Mouse (Mus musculus) liver, embryonic 15.5 days (tissue): ENCODE data around the gene Tmcc3. TPM values are rescaled to one million over a fixed set of nuclear protein-coding genes. Genes with fewer than 3 reads are reported as not detected.

Experiments
- ATAC-seq: fragments of 200-750 bp; cut with Nextera tagmentation; 2 replicates; pipeline ENCODE4 v1.8.0; 2017; ENCODE audit warnings: moderate number of reproducible peaks, mild to moderate bottlenecking, moderate library complexity; ENCODE audit not compliant: insufficient read depth
- H3K27ac ChIP-seq: fragments of 300-500 bp; sonication (generic); replicated peaks from 2 replicates; pipeline ENCODE4 v1.5.1; 2015; ENCODE audit warnings: mild to moderate bottlenecking, inconsistent platforms
- H3K27me3 ChIP-seq: fragments of 300-500 bp; sonication (generic); 2 replicates; pipeline ENCODE4 v1.6.1; 2015; ENCODE audit warnings: mild to moderate bottlenecking, inconsistent platforms
- H3K36me3 ChIP-seq: fragments of 300-500 bp; sonication (generic); replicated peaks from 2 replicates; pipeline ENCODE4 v1.6.1; 2015; ENCODE audit warnings: moderate library complexity, mild to moderate bottlenecking, inconsistent platforms
- H3K4me1 ChIP-seq: fragments of 300-500 bp; sonication (generic); replicated peaks from 2 replicates; pipeline ENCODE4 v1.6.1; 2015; ENCODE audit warnings: inconsistent platforms
- H3K4me2 ChIP-seq: fragments of 300-500 bp; sonication (generic); 2 replicates; pipeline ENCODE4 v1.6.1; 2015; ENCODE audit warnings: moderate library complexity, mild to moderate bottlenecking, inconsistent platforms
- H3K4me3 ChIP-seq: fragments of 300-500 bp; sonication (generic); replicated peaks from 2 replicates; pipeline ENCODE4 v1.5.1; 2015; ENCODE audit warnings: mild to moderate bottlenecking, inconsistent platforms
- H3K9ac ChIP-seq: fragments of 300-500 bp; sonication (generic); 2 replicates; pipeline ENCODE4 v1.6.1; 2015; ENCODE audit warnings: moderate library complexity, mild to moderate bottlenecking, inconsistent platforms
- H3K9me3 ChIP-seq: fragments of 300-500 bp; sonication (generic); replicated peaks from 2 replicates; pipeline ENCODE4 v1.6.1; 2016; ENCODE audit warnings: inconsistent platforms
- WGBS: fragments of 180-500 bp; shearing (Covaris S2); methylation state at CpG from one replicate; pipeline ENCODE4 v1.1.7; 2015; ENCODE audit warnings: mixed read lengths; ENCODE audit not compliant: insufficient replicate concordance; 5-methylcytosine and 5-hydroxymethylcytosine counted together
- polyA plus RNA-seq: library from polyadenylated mRNA; unstranded; fragments of >200 nt; fragmentation: Nextera tagmentation; extraction: Ambion mirVana; gene quantifications from 2 replicates; pipeline ENCODE4 v1.2.1, GENCODE M21; 2015

Tmcc3 gene
- polyA plus RNA-seq, 1 experiment from 2014 or later: 3.4 TPM

GRCm38 (mm10) chr10:94335047-94335446 is 23.3 kb downstream of the Tmcc3 start:
- Histone ChIP-seq H3K4me2 (no peak overlapping the region), H3K4me1 (no peaks in the 10 kb centered on the region), H3K36me3 (no peaks in the 10 kb centered on the region), H3K9me3 (no peaks in the 10 kb centered on the region), H3K4me3 (no peak overlapping the region), H3K9ac (no peak overlapping the region), H3K27me3 (no peaks in the 10 kb centered on the region), H3K27ac (no peak overlapping the region)
- WGBS: 72% methylated on average over 10 of the region's 10 CpGs
- no peak for ATAC-seq

- H3K27me3 ChIP-seq: no peaks in the 10 kb centered on the region
- ATAC-seq: no peak
- WGBS: 74% methylated on average over 6 of the region's 6 CpGs
Measured at GRCm38 (mm10) chr10:94336071-94336470, 24.3 kb downstream of the Tmcc3 start.

GRCm38 (mm10) chr10:94341501-94341900 is 29.8 kb downstream of the Tmcc3 start:
- Histone ChIP-seq H3K9me3 (no peaks in the 10 kb centered on the region), H3K36me3 (no peaks in the 10 kb centered on the region)
- no peak for ATAC-seq

More at GRCm38 (mm10) chr10:94336071-94336470, 24.3 kb downstream of the Tmcc3 start:
- H3K27ac ChIP-seq: no peak overlapping the region
- no peaks in the 10 kb centered on the region for H3K9me3 ChIP-seq
- no peak overlapping the region for H3K4me3 ChIP-seq
- no peaks in the 10 kb centered on the region for H3K36me3 ChIP-seq
- H3K9ac ChIP-seq: no peak overlapping the region
- H3K4me2 ChIP-seq: no peak overlapping the region
- no peaks in the 10 kb centered on the region for H3K4me1 ChIP-seq

GRCm38 (mm10) chr10:94342256-94342655 is 30.5 kb downstream of the Tmcc3 start:
- no peak overlapping the region for H3K4me2 ChIP-seq
- peaks cover 8% of the 10 kb centered on the region for H3K4me1 ChIP-seq
- no peaks in the 10 kb centered on the region for H3K27me3 ChIP-seq
- ATAC-seq: no peak
- WGBS: 56% methylated on average over 7 of the region's 7 CpGs
- no peaks in the 10 kb centered on the region for H3K9me3 ChIP-seq
- no peak overlapping the region for H3K4me3 ChIP-seq
- no peaks in the 10 kb centered on the region for H3K36me3 ChIP-seq
- no peak overlapping the region for H3K27ac ChIP-seq
- no peak overlapping the region for H3K9ac ChIP-seq

More at GRCm38 (mm10) chr10:94341501-94341900, 29.8 kb downstream of the Tmcc3 start:
- no peak overlapping the region for H3K27ac ChIP-seq
- H3K4me2 ChIP-seq: no peak overlapping the region
- no peaks in the 10 kb centered on the region for H3K27me3 ChIP-seq
- 51% methylated on average over 17 of the region's 17 CpGs for WGBS
- peaks cover 8% of the 10 kb centered on the region for H3K4me1 ChIP-seq
- H3K4me3 ChIP-seq: no peak overlapping the region
- no peak overlapping the region for H3K9ac ChIP-seq

GRCm38 (mm10) chr10:94343581-94343980 is 31.8 kb downstream of the Tmcc3 start:
- Histone ChIP-seq H3K4me1 (peaks cover 8% of the 10 kb centered on the region), H3K36me3 (no peaks in the 10 kb centered on the region), H3K9me3 (no peaks in the 10 kb centered on the region), H3K27ac (no peak overlapping the region), H3K9ac (no peak overlapping the region), H3K27me3 (no peaks in the 10 kb centered on the region), H3K4me2 (no peak overlapping the region), H3K4me3 (no peak overlapping the region)
- WGBS: 73% methylated on average over 7 of the region's 7 CpGs
- ATAC-seq: no peak

GRCm38 (mm10) chr10:94344631-94345417 is 33.1 kb downstream of the Tmcc3 start:
- no peaks in the 10 kb centered on the region for H3K27me3 ChIP-seq
- no peak overlapping the region for H3K4me3 ChIP-seq
- 0 out of 2 replicates have a peak, but pooled peaks have one; percentile 44 for ATAC-seq
- no peak overlapping the region for H3K27ac ChIP-seq
- no peaks in the 10 kb centered on the region for H3K9me3 ChIP-seq
- H3K36me3 ChIP-seq: no peaks in the 10 kb centered on the region
- no peak overlapping the region for H3K9ac ChIP-seq
- peaks cover 8% of the 10 kb centered on the region for H3K4me1 ChIP-seq
- peak overlapping the region; percentile 41 for H3K4me2 ChIP-seq
- 32% methylated on average over 22 of the region's 22 CpGs for WGBS

GRCm38 (mm10) chr10:94345509-94346252 is 33.9 kb downstream of the Tmcc3 start:
- ATAC-seq: no peak
- peaks cover 8% of the 10 kb centered on the region for H3K4me1 ChIP-seq
- no peaks in the 10 kb centered on the region for H3K9me3 ChIP-seq
- 44% methylated on average over 7 of the region's 7 CpGs for WGBS
- no peak overlapping the region for H3K9ac ChIP-seq
- no peaks in the 10 kb centered on the region for H3K27me3 ChIP-seq
- no peaks in the 10 kb centered on the region for H3K36me3 ChIP-seq
- no peak overlapping the region for H3K27ac ChIP-seq
- no peak overlapping the region for H3K4me3 ChIP-seq
- no peak overlapping the region for H3K4me2 ChIP-seq

GRCm38 (mm10) chr10:94346596-94346995 is 34.8 kb downstream of the Tmcc3 start:
- Histone ChIP-seq H3K27me3 (no peaks in the 10 kb centered on the region), H3K9me3 (no peaks in the 10 kb centered on the region), H3K4me2 (no peak overlapping the region), H3K36me3 (no peaks in the 10 kb centered on the region), H3K4me1 (peaks cover 8% of the 10 kb centered on the region), H3K4me3 (no peak overlapping the region), H3K9ac (no peak overlapping the region), H3K27ac (no peak overlapping the region)
- no peak for ATAC-seq
- WGBS: 65% methylated on average over 7 of the region's 7 CpGs

- no peak overlapping the region for H3K4me3 ChIP-seq
- 72% methylated on average over 10 of the region's 10 CpGs for whole genome bisulfite sequencing
- H3K36me3 ChIP-seq: no peaks in the 10 kb centered on the region
- H3K9me3 ChIP-seq: no peaks in the 10 kb centered on the region
- H3K9ac ChIP-seq: no peak overlapping the region
- peaks cover 8% of the 10 kb centered on the region for H3K4me1 ChIP-seq
- H3K27me3 ChIP-seq: no peaks in the 10 kb centered on the region
- H3K4me2 ChIP-seq: no peak overlapping the region
- no peak for ATAC-seq
- H3K27ac ChIP-seq: no peak overlapping the region
Measured at GRCm38 (mm10) chr10:94347296-94347695, 35.5 kb downstream of the Tmcc3 start.

- Histone ChIP-seq H3K4me2 (no peak overlapping the region), H3K4me1 (peaks cover 8% of the 10 kb centered on the region), H3K27me3 (no peaks in the 10 kb centered on the region), H3K4me3 (no peak overlapping the region), H3K27ac (no peak overlapping the region), H3K36me3 (no peaks in the 10 kb centered on the region), H3K9me3 (no peaks in the 10 kb centered on the region), H3K9ac (no peak overlapping the region)
- no peak for ATAC-seq
- WGBS: 82% methylated on average over 10 of the region's 10 CpGs
Measured at GRCm38 (mm10) chr10:94347959-94348358, 36.2 kb downstream of the Tmcc3 start.

- WGBS: 71% methylated on average over 5 of the region's 5 CpGs
- no peaks in the 10 kb centered on the region for H3K27me3 ChIP-seq
- H3K9me3 ChIP-seq: no peaks in the 10 kb centered on the region
- no peak overlapping the region for H3K4me2 ChIP-seq
- H3K27ac ChIP-seq: no peak overlapping the region
- H3K36me3 ChIP-seq: no peaks in the 10 kb centered on the region
- H3K9ac ChIP-seq: no peak overlapping the region
- ATAC-seq: no peak
- H3K4me3 ChIP-seq: no peak overlapping the region
- peaks cover 3% of the 10 kb centered on the region; the same call in 1 of the 2 replicates for H3K4me1 ChIP-seq
Measured at GRCm38 (mm10) chr10:94350207-94350606, 38.5 kb downstream of the Tmcc3 start.
